Mouse (Mus musculus): Measurements from ENCODE around the gene Pde8b.
A peak's percentile ranks its signal among the peaks of the same experiment; 100 is the strongest.

Gene Pde8b

GRCm38 (mm10) chr13:95073445-95074172 is 176.5 kb downstream of the Pde8b start:
- no peak for DNase-seq

GRCm38 (mm10) chr13:95070268-95070667 is 179.9 kb downstream of the Pde8b start:
- no peak for DNase-seq

GRCm38 (mm10) chr13:95067854-95068253 is 182.3 kb downstream of the Pde8b start:
- no peak for DNase-seq

GRCm38 (mm10) chr13:95063390-95064017 is 186.6 kb downstream of the Pde8b start:
- no peak for DNase-seq

GRCm38 (mm10) chr13:95058885-95059284 is 191.3 kb downstream of the Pde8b start:
- no peak for DNase-seq

- no peak for DNase-seq
Measured at GRCm38 (mm10) chr13:95056501-95057280, 193.4 kb downstream of the Pde8b start.

- DNase-seq, result no peak
Measured at GRCm38 (mm10) chr13:95055742-95056388, 194.3 kb downstream of the Pde8b start.

GRCm38 (mm10) chr13:95052421-95052820 is 197.7 kb downstream of the Pde8b start:
- no peak for DNase-seq

GRCm38 (mm10) chr13:95050398-95050797 is 199.7 kb downstream of the Pde8b start:
- DNase-seq, result no peak

GRCm38 (mm10) chr13:95044108-95044507 is 206.0 kb downstream of the Pde8b start:
- no peak for DNase-seq

- no peak for DNase-seq
Measured at GRCm38 (mm10) chr13:95040140-95040738, 209.9 kb downstream of the Pde8b start.

- no peak for DNase-seq
Measured at GRCm38 (mm10) chr13:95038200-95038599, 211.9 kb downstream of the Pde8b start.

GRCm38 (mm10) chr13:95034715-95035114 is 215.4 kb downstream of the Pde8b start:
- DNase-seq, result no peak

GRCm38 (mm10) chr13:95034094-95034493 is 216.0 kb downstream of the Pde8b start:
- DNase-seq, result no peak

- DNase-seq, result no peak
Measured at GRCm38 (mm10) chr13:95032973-95033372, 217.2 kb downstream of the Pde8b start.

- no peak for DNase-seq
Measured at GRCm38 (mm10) chr13:95032127-95032831, 217.9 kb downstream of the Pde8b start.

- DNase-seq, result no peak
Measured at GRCm38 (mm10) chr13:95030828-95031227, 219.3 kb downstream of the Pde8b start.

- DNase-seq, result no peak
Measured at GRCm38 (mm10) chr13:95020216-95020615, 229.9 kb downstream of the Pde8b start.

- DNase-seq, result no peak
Measured at GRCm38 (mm10) chr13:95019345-95019744, 230.8 kb downstream of the Pde8b start.

- DNase-seq, result peak; percentile 58 to 71
Measured at GRCm38 (mm10) chr13:95017916-95018315, 232.2 kb downstream of the Pde8b start.

- no peak for DNase-seq
Measured at GRCm38 (mm10) chr13:95017278-95017677, 232.9 kb downstream of the Pde8b start.

Data from cerebellum, postnatal 25 days (tissue).